Mouse (Mus musculus) cerebellum, postnatal 10 days (tissue): ENCODE measurements around the gene Vcl.
A peak's percentile ranks its signal among the peaks of the same experiment; 100 is the strongest.

Source experiments
- DNase-seq, 2 experiments: peaks; one replicate each; pipeline ENCODE4 v3.0.0; 2021; ENCODE audit warnings: mixed read lengths in 2 of 2

Vcl gene

GRCm38 (mm10) chr14:20928848-20929745 lies at the start of gene Vcl:
TSS of gene Vcl (plus strand) at chr14:20929398.
- DNase-seq = peak; percentile 99

GRCm38 (mm10) chr14:20884691-20885090 lies 44.5 kb upstream of the Vcl start:
- no peak for DNase-seq

- no peak for DNase-seq
These were observed 43.9 kb upstream of the Vcl start for GRCm38 (mm10) chr14:20885091-20885888.

GRCm38 (mm10) chr14:20886266-20886665 lies 42.9 kb upstream of the Vcl start:
- DNase-seq = peak; percentile 47 to 52

GRCm38 (mm10) chr14:20887541-20888085 lies 41.6 kb upstream of the Vcl start:
- no peak for DNase-seq

- peak; percentile 16 to 23 for DNase-seq
These were observed 37.2 kb upstream of the Vcl start for GRCm38 (mm10) chr14:20891941-20892402.

GRCm38 (mm10) chr14:20893815-20894214 lies 35.4 kb upstream of the Vcl start:
- no peak for DNase-seq

- no peak for DNase-seq
These were observed 27.9 kb upstream of the Vcl start for GRCm38 (mm10) chr14:20901267-20901666.

GRCm38 (mm10) chr14:20903137-20903536 lies 26.1 kb upstream of the Vcl start:
- DNase-seq = no peak

GRCm38 (mm10) chr14:20911811-20912210 lies 17.4 kb upstream of the Vcl start:
- DNase-seq = no peak

GRCm38 (mm10) chr14:20914415-20914814 lies 14.8 kb upstream of the Vcl start:
- peak; percentile 68 to 80 for DNase-seq

- DNase-seq = no peak
These were observed 12.3 kb upstream of the Vcl start for GRCm38 (mm10) chr14:20916625-20917612.

- no peak for DNase-seq
These were observed 5.0 kb upstream of the Vcl start for GRCm38 (mm10) chr14:20924071-20924789.

- no peak for DNase-seq
These were observed 1.5 kb upstream of the Vcl start for GRCm38 (mm10) chr14:20927470-20928307.

GRCm38 (mm10) chr14:20928308-20928685 lies 901 bp upstream of the Vcl start:
- DNase-seq = peak; percentile 3 to 9

- DNase-seq = peak; percentile 21 to 28
These were observed 726 bp downstream of the Vcl start for GRCm38 (mm10) chr14:20929814-20930434.

- DNase-seq = peak in 1 of 2 experiments; percentile 14
These were observed 1.5 kb downstream of the Vcl start for GRCm38 (mm10) chr14:20930481-20931391.

- DNase-seq = no peak
These were observed 9.2 kb downstream of the Vcl start for GRCm38 (mm10) chr14:20938424-20938823.

- DNase-seq = no peak
These were observed 9.7 kb downstream of the Vcl start for GRCm38 (mm10) chr14:20938860-20939259.
